Mouse (Mus musculus) liver, postnatal 0 days (tissue): ENCODE data around the gene D630023F18Rik.

Experiments
- CTCF ChIP-seq: sonication (generic); IDR thresholded peaks from 2 replicates; pipeline ENCODE4 v1.5.1; 2016; ENCODE audit warnings: antibody characterized with exemption, low read depth
- EP300 ChIP-seq: IDR thresholded peaks from 2 replicates; pipeline ENCODE4 v1.6.1; 2016; ENCODE audit warnings: antibody characterized with exemption, low read depth, mild to moderate bottlenecking

DNA sequence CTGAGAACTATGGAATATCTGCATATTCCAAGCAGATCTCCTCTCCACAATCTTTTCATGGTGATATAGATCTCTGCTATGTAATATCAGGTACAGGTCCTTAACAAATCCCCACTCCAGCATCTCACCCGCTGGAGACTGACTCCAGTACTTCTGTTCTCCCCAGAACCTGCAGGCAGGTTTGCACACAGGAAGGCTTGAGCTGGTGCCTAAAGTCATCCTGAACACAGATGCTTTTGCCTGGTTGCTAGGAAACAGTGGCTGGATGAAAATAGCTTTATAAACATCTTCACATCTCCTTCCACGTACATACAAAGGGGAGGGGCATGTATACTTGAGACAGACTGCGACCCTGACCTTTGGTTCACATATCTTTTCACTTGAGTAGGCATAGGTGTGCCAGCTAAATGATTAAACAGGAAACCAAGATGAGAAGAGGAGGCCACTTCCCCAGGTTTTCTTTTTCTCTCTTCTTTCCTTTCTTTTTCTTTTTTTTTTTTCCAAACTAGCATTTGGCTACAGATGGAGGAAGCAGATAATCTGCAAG, 6.7 kb upstream of the D630023F18Rik start:
- TF ChIP-seq CTCF (no peak), EP300 (no peak)
